Mouse (Mus musculus) CH12.LX (cell line): Measurements from ENCODE around the gene Elf5.

ENCODE experiments used
- BHLHE40 ChIP-seq: IDR thresholded peaks from 2 replicates; pipeline ENCODE4 v1.6.1; 2011; ENCODE audit warnings: mild to moderate bottlenecking, low read depth, low read length, improper control_type of control experiment
- CTCF ChIP-seq, 2 experiments: IDR thresholded peaks in 1 of 2; conservative IDR thresholded peaks in 1 of 2; 2 replicates each; pipeline ENCODE4 v1.5.1; 2011 to 2012; ENCODE audit warnings: low read depth in 2 of 2, low read length in 2 of 2, improper control_type of control experiment in 1 of 2, inconsistent platforms in 1 of 2, mild to moderate bottlenecking in 1 of 2, moderate library complexity in 1 of 2
- E2F4 ChIP-seq: IDR thresholded peaks from 2 replicates; pipeline ENCODE4 v1.6.1; 2011; ENCODE audit warnings: low read depth, low read length, improper control_type of control experiment; ENCODE audit not compliant: insufficient replicate concordance
- EP300 ChIP-seq: IDR thresholded peaks from 2 replicates; pipeline ENCODE4 v1.6.1; 2011; ENCODE audit warnings: low read length, improper control_type of control experiment
- MYC ChIP-seq: IDR thresholded peaks from 2 replicates; pipeline ENCODE4 v1.6.1; 2011; ENCODE audit warnings: low read depth, mild to moderate bottlenecking, improper control_type of control experiment, low read length
- POLR2A ChIP-seq: IDR thresholded peaks from 2 replicates; pipeline ENCODE4 v1.6.1; 2011; ENCODE audit warnings: low read depth, mild to moderate bottlenecking, improper control_type of control experiment, low read length
- RCOR1 ChIP-seq: conservative IDR thresholded peaks from 2 replicates; pipeline ENCODE4 v1.6.1; 2012; ENCODE audit warnings: low read depth, mild to moderate bottlenecking, inconsistent platforms, low read length, improper control_type of control experiment
- UBTF ChIP-seq: IDR thresholded peaks from 2 replicates; pipeline ENCODE4 v1.6.1; 2012; ENCODE audit warnings: low read depth, mild to moderate bottlenecking, inconsistent platforms, low read length, improper control_type of control experiment, moderate library complexity
- ZNF384 ChIP-seq: IDR thresholded peaks from 2 replicates; pipeline ENCODE4 v1.6.1; 2012; ENCODE audit warnings: low read depth, low read length, improper control_type of control experiment, inconsistent platforms

DNA sequence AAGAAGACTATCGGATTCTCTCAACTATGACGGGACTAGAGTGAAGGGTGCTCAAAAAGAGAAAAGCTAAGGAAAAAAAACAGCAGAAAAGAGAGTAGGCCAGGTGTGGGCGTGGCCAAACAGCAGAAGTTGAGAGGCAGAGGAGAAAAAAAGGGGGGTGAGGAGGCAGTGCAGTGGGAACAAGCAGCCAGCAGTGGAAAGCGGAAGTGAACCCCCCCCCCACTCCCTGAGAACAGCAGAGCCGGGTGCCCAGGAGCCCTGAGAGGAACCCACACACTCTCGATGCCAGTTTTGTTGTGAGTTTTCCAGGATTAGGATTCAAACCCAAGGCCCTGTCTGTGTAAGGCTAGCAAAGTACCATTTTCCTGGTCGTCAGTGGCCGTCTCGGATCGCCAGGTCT, 47.6 kb downstream of the Elf5 start:
- no peak for TF ChIP-seq UBTF
- no peak for TF ChIP-seq BHLHE40
- no peak for TF ChIP-seq POLR2A
- TF ChIP-seq E2F4 = no peak
- no peak for TF ChIP-seq CTCF (conservative IDR thresholded peaks at IDR 0.05 in 1 of 2, IDR thresholded peaks at IDR 0.05 in 1 of 2; ENCODE audit: low read depth in 2 of 2, low read length in 2 of 2)
- no peak for TF ChIP-seq EP300
- TF ChIP-seq ZNF384 = no peak
- TF ChIP-seq RCOR1 = no peak
- TF ChIP-seq MYC = no peak
